Mouse (Mus musculus) NIH3T3 (cell line): ENCODE data around the gene Sin3a.

Experiments used
- DNase-seq: peaks from one replicate; pipeline ENCODE4 v3.0.0-alpha.2; 2012; ENCODE audit warnings: low read depth

Gene Sin3a

GRCm38 (mm10) chr9:57137777-57138176 is 65.9 kb downstream of the Sin3a start:
- no peak for DNase-seq

GRCm38 (mm10) chr9:57138507-57138906 is 66.7 kb downstream of the Sin3a start:
- no peak for DNase-seq

GRCm38 (mm10) chr9:57139110-57139509 is 67.3 kb downstream of the Sin3a start:
- no peak for DNase-seq

- DNase-seq = no peak
Measured at GRCm38 (mm10) chr9:57139571-57139970, 67.7 kb downstream of the Sin3a start.

- no peak for DNase-seq
Measured at GRCm38 (mm10) chr9:57141417-57142353, 69.8 kb downstream of the Sin3a start.

- DNase-seq = no peak
Measured at GRCm38 (mm10) chr9:57143212-57143611, 71.4 kb downstream of the Sin3a start.

- DNase-seq = no peak
Measured at GRCm38 (mm10) chr9:57144830-57145229, 73.0 kb downstream of the Sin3a start.

GRCm38 (mm10) chr9:57146451-57147066 is 74.7 kb downstream of the Sin3a start:
- DNase-seq = no peak

- peak; percentile 32 for DNase-seq
Measured at GRCm38 (mm10) chr9:57147205-57148143, 75.6 kb downstream of the Sin3a start.

- peak; percentile 92 for DNase-seq
Measured at GRCm38 (mm10) chr9:57148144-57148878, 76.5 kb downstream of the Sin3a start, which contains the start of gene Neil1. TSS of gene Neil1 (minus strand) at chr9:57148305.

- no peak for DNase-seq
Measured at GRCm38 (mm10) chr9:57149021-57149420, 77.2 kb downstream of the Sin3a start.

GRCm38 (mm10) chr9:57150192-57150591 is 78.4 kb downstream of the Sin3a start:
- DNase-seq = no peak

- DNase-seq = peak; percentile 23
Measured at GRCm38 (mm10) chr9:57152331-57152730, 80.5 kb downstream of the Sin3a start.

GRCm38 (mm10) chr9:57156383-57156782 is 84.5 kb downstream of the Sin3a start:
- no peak for DNase-seq

- no peak for DNase-seq
Measured at GRCm38 (mm10) chr9:57156823-57157222, 85.0 kb downstream of the Sin3a start.

- DNase-seq = peak; percentile 34
Measured at GRCm38 (mm10) chr9:57157499-57157898, 85.7 kb downstream of the Sin3a start.

GRCm38 (mm10) chr9:57158013-57158470 is 86.2 kb downstream of the Sin3a start, which contains the start of gene Commd4:
TSS of gene Commd4 (minus strand) at chr9:57158331.
- DNase-seq = peak; percentile 95

- DNase-seq = no peak
Measured at GRCm38 (mm10) chr9:57158506-57158905, 86.7 kb downstream of the Sin3a start.

GRCm38 (mm10) chr9:57162496-57162895 is 90.7 kb downstream of the Sin3a start:
- peak; percentile 78 for DNase-seq

GRCm38 (mm10) chr9:57163137-57163536 is 91.3 kb downstream of the Sin3a start:
- DNase-seq = no peak

GRCm38 (mm10) chr9:57166173-57166572 is 94.3 kb downstream of the Sin3a start:
- no peak for DNase-seq
